Mouse (Mus musculus) ovary, postnatal 10 days (tissue): ENCODE measurements around the gene Cks2.
A peak's percentile ranks its signal among the peaks of the same experiment; 100 is the strongest.
"Not testable (repeated sequence)": the region's sequence is repeated elsewhere in the genome, so short reads cannot be mapped to it uniquely, and the experiment has no call there.

Experiments
- DNase-seq: peaks from one replicate; pipeline ENCODE4 v3.0.0; 2022; ENCODE audit warnings: low spot score

Gene Cks2

GRCm38 (mm10) chr13:51641424-51641823 lies 3.6 kb upstream of the Cks2 start:
- DNase-seq = no peak

GRCm38 (mm10) chr13:51642171-51642778 lies 2.8 kb upstream of the Cks2 start:
- DNase-seq = no peak

GRCm38 (mm10) chr13:51643924-51644828 lies 856 bp upstream of the Cks2 start:
- no peak for DNase-seq

- no peak for DNase-seq
These were observed 840 bp downstream of the Cks2 start for GRCm38 (mm10) chr13:51645872-51646271.

- DNase-seq = no peak
These were observed 1.5 kb downstream of the Cks2 start for GRCm38 (mm10) chr13:51646362-51647027.

GRCm38 (mm10) chr13:51647770-51648169 lies 2.7 kb downstream of the Cks2 start:
- DNase-seq = no peak

- no peak for DNase-seq
These were observed 3.2 kb downstream of the Cks2 start for GRCm38 (mm10) chr13:51648237-51648636.

GRCm38 (mm10) chr13:51649740-51650139 lies 4.7 kb downstream of the Cks2 start:
- DNase-seq = no peak

- DNase-seq = peak; percentile 84
These were observed 6.5 kb downstream of the Cks2 start, which contains the start of gene Secisbp2 for GRCm38 (mm10) chr13:51651408-51652064. Gene Secisbp2 (plus strand): TSS chr13:51651697.

GRCm38 (mm10) chr13:51653159-51653558 lies 8.1 kb downstream of the Cks2 start:
- DNase-seq = no peak

- DNase-seq = no peak
These were observed 8.9 kb downstream of the Cks2 start for GRCm38 (mm10) chr13:51653961-51654360.

- DNase-seq = no peak
These were observed 11.6 kb downstream of the Cks2 start for GRCm38 (mm10) chr13:51656516-51657235.

GRCm38 (mm10) chr13:51658094-51658493 lies 13.1 kb downstream of the Cks2 start:
- DNase-seq = no peak

GRCm38 (mm10) chr13:51659573-51659972 lies 14.5 kb downstream of the Cks2 start:
- no peak for DNase-seq

- no peak for DNase-seq
These were observed 18.5 kb downstream of the Cks2 start for GRCm38 (mm10) chr13:51663561-51663960.

GRCm38 (mm10) chr13:51668195-51668594 lies 23.2 kb downstream of the Cks2 start:
- DNase-seq = not testable (repeated sequence)

GRCm38 (mm10) chr13:51676641-51677040 lies 31.6 kb downstream of the Cks2 start:
- DNase-seq = no peak

- no peak for DNase-seq
These were observed 32.0 kb downstream of the Cks2 start for GRCm38 (mm10) chr13:51677041-51677440.

GRCm38 (mm10) chr13:51677630-51678185 lies 32.7 kb downstream of the Cks2 start:
- DNase-seq = no peak

GRCm38 (mm10) chr13:51678687-51679086 lies 33.7 kb downstream of the Cks2 start:
- no peak for DNase-seq

GRCm38 (mm10) chr13:51679332-51679731 lies 34.3 kb downstream of the Cks2 start:
- no peak for DNase-seq
